Mouse (Mus musculus) spleen, embryonic (tissue): Measurements from ENCODE around the gene Prmt3.

Source experiments
- CTCF ChIA-PET: fragments of 350-600 bp; sonication (Branson Sonifier 250); formaldehyde crosslinking; loops from one replicate; lab custom pipeline; 2022; lab: Charles Lee

Prmt3 gene

DNA sequence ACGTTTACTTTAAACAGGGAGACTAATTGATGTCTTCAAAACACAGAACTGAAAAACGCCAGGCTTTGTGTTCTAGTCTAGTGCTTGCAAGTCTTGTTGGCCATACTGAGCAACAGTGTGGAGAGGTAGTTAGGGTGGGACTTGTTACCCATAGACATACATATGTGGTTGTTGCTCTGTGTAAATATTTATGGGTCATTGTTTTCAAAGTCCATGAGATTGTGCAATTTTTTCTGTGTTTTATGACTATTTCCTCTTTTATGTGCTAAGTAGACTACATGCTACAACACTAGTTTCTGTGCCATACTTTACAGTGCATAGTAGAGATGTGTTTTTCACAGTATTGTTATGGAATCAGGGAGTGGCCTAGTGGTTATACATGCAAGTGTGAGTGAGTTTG is 16.2 kb downstream of the Prmt3 start:
- CTCF ChIA-PET: no interaction called here

DNA sequence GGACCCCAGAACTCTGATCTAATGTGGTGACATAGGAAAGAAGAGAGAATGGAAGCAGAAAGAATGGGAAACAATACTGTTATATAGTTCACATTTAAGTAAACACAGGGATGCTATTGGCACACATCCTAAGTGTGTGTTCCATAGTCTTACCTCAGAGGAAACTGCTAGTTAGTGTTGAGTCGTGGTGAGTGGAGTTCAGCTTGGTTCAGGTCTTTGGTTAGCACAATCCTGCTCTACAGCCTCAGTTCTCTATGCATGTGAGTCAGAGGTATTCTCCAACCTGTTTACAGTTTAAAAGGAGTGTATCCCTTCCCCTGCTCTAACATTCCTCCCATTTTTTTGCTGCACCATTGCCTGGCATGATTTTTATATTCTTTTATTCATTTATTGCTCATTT is 19.0 kb downstream of the Prmt3 start:
- CTCF ChIA-PET: no interaction called here

DNA sequence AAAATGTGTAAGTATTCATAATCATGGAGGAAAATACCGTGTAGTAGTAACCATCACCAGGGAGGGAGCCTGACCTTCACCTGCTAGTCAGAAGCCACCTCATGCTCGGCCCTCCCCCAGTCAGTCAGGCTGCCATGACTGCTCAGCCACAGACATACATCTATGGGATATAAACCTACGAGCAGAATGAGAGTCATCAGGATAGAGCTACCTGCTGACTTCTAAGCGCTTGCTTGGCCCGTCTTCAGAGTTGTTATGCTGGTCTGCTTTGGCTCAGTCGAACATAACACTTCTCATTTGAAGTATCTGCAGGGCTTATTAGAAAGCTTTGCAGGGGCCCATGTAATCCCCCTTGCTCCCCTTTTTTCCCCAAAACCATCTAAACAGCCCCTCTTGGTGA is 25.4 kb downstream of the Prmt3 start:
- CTCF ChIA-PET: no interaction called here

DNA sequence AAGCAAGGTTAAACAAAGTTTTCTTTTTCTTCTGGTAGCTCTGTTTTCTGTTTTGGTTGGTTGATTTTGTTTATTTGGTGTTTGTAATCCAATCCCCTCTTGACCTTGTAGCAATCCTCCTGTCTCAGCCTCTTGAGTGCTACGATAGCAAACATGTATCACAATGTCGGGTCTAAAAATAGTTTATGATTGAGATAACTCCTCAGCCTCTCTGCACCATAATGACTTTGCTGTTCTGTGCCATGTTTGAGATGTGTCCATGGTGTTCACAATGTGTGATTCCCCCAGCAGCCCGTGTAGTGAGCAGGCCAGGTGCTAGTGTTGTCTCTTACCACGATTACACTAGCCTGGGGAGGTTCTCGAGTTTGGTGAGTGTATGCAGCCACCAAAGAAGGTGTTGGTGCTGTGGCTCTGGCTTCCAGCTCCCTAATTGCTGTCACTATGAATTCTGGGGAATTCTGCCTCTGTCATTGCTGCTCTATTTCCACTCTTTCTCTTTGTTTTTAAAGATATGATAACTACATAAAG is 26.6 kb downstream of the Prmt3 start:
- CTCF ChIA-PET: no interaction called here

DNA sequence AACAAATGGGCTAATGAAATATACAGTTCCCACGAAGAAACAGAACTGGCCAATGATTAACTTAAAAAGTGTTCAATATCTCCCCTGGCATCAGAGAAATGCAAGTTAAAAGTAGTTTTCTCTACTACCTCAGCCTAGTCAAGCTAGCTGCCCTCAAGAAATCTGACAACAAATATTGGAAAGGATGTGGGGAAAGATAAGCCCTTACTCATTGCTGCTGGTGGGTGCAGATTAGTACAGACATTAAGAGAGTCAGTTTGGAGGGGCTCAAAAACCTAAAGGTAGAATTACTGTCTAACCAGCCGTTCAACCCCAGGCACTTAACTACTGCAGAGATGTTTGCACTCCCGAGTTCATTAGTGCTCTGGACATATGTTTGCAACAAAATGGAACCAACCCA is 27.5 kb downstream of the Prmt3 start:
- CTCF ChIA-PET: no interaction called here

DNA sequence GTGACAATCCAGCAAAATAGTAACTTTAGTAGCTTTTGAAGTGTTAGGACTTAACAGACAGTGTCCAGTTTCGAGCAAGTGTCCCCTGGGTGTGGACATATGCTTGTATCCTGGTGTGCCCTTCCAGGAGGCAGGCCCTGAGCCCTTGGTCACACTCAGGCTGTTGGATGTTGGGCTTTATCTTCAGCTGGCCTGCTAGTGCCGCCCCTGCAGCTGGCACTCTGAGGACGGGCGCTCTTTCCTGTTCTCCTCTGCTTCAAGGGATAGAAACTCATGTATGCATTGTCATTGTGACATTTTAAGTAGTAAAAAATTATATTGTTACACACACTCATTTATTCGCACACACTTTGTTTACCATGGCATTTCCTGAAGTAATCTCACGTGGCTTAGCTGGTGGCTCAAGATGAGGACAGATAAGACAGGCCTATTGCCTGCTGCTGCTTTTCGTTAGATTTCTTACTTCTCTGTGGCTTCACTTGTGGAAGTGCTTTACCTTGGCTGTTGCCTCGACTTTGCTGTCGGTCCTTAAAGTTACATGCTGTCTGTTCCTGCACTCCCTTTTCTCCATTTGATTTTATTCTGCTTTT is 29.0 kb downstream of the Prmt3 start:
- CTCF ChIA-PET: no interaction called here

DNA sequence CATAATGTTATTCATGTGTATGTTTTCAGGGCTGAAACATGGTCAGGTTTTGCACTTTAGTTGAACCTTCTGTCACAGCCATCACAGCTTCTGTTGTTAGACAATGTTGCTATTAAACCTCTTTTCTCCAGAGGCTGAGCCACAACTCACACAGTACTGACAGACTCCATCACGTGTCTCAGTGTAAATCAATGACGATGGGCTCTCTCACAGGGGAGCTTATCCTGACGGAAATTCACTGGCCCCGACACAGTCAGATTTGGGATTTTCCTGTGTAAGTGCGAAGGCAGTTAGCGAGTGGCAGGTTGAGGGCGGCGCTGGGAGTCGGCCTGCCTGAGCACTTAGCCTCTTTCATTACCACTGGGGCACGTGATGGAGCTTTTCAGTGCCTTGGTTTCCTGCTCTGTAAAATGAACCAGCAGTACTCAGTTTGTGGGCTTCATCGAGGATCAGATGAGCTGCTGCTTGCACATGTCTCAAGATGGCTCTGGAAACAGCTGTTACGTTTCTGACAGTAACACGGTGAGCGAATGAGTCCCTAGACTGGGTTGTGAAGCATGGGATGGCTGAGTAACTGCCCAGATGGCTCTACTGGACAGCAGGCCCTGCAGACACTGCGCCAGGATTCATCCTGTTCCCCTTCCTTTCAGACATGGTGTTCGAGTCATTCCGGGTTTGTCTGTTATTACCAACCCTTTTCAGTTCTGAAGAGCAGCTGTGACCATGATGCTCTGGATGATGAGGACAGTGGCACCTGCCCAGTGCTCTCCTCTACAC is 29.9 kb downstream of the Prmt3 start:
- CTCF ChIA-PET: no interaction called here

DNA sequence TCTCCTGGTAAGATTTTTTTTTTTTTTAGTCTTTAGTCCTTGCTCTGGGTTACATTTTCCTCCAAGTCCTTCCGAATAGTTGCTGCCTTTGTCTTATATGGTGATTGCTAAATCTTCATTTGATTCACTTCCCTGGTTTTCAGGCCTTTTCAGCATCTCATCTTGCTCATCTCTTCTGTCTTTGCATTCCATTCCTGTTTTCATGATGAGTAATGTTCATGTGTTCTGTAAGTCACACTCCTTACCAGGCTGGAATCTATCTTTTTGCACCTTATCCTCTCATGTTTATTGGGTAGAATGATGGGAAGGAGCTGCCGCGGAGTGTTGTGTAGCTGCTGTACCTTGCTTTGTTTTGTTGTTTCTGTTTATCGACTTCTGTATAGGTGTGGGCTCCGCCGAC is 31.0 kb downstream of the Prmt3 start:
- CTCF ChIA-PET: no interaction called here

DNA sequence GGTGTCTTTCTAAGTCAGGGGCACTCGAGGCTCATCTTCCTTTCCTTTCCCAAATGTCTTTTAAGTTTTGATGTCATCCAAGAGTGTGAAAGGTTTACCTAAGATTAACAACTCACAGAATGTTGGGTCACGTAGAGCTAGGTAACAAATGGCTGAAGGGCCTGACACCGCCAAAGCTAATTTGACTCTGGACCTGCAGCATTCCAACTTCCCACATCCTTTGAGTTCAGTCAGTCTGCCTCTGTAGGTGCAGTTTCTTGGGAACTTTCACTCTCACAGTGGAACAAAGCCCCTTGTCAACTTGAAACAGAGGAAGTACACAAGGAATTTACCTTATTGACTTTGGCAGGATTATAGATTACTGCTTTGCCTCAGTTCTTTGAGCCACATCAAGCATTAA is 31.4 kb downstream of the Prmt3 start:
- CTCF ChIA-PET: no interaction called here

DNA sequence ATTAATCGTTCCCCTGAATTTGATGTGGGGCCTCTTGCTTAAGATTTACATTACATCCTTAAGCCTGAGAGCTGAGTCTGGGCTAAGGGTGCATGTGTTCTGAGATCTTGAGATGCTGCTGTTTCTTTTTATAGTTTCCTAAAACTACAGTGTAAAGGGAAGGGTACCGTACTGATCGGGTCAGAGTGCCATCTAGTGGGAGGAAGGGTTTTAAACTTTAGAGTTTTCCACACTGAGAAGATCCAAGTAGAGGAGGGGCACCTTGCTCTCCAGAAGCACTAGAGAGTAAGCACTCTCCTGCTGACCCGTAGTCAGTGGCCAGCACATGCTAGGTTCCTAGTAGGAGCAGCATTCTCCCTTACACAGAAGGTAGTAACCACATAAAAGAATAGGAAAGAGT is 33.2 kb downstream of the Prmt3 start:
- CTCF ChIA-PET: interaction anchor here (0.5 kb wide), 1 partner anchor 110 kb away, joined by 3 read pairs; no protein-coding TSS in a partner anchor

DNA sequence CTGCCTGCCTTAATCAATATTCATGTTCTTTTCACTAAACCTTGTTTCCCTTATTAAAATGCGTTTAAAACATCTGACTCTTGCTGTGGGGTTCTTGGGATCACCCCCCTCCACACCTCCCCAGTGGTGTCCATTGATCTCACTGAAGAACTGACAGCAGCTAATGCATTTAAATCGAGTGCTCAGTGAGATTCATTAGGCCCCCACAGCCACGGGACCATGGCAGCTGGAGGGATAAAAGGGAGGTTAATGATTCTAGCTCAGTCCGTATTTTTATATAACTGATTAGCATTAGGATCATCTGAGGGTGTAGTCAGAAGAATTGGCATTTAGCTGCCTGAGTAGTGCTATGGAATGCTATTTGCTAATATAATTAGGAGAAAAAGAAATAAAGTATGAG is 41.2 kb downstream of the Prmt3 start:
- CTCF ChIA-PET: no interaction called here

DNA sequence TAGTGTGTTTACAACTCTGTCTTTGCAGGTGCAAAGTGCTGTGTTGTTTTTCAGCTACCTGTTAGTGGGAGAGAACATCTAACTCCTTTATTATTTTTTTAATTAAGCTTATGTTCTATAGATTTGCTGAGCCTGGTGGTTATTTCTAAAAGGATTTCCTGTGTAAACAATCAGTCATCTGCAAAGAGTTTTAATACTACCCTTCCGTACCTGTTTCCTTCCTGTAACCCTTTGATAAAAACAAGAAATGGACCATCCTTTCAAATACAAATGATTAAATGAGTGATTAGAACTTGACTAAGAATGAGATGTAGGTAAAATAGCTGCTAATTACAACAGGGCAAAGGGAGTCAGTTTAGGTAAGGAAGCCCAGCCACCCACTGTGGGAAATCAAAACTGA is 43.2 kb downstream of the Prmt3 start:
- CTCF ChIA-PET: interaction anchor here (1.1 kb wide), 1 partner anchor 13 kb away, joined by 3 read pairs; no protein-coding TSS in a partner anchor

DNA sequence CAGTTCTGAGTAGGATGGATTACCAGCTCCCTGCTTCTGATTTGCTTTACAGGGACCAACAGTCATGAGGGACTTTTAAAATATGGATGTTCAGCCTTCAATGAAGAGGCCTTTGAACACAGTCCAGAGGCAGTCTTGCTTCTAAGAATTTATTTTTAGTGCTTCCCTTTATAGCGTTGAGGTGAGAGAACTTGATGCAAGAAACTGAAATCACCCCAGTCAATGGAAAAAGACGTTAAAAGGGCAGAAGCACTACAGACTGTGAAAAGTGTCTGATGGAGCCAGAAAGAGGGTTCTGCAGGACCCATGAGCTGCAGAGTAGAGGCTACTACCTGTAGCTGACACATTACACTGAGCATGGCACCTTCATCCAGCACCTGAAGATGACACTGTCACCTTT is 43.9 kb downstream of the Prmt3 start:
- CTCF ChIA-PET: interaction anchor here (1.1 kb wide), 1 partner anchor 13 kb away, joined by 3 read pairs; no protein-coding TSS in a partner anchor

DNA sequence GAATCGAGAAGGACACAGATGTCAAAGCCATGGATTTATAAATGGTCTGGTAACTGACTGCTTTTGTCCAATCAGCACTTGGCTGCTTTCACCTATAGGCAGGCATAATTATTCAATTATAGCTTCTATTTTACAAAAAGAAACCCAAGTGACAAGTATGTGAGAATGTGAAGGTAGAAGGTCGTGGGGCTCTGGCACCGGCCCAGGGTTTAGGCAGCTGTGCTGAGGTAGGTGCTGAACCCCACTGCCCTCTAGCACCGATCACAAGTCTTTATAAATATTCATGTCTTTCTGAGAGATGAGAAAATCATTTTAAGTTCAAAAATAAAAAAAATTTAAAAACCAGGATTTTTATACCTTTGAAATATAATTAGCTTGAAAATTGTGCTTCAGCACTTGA is 45.4 kb downstream of the Prmt3 start:
- CTCF ChIA-PET: no interaction called here

DNA sequence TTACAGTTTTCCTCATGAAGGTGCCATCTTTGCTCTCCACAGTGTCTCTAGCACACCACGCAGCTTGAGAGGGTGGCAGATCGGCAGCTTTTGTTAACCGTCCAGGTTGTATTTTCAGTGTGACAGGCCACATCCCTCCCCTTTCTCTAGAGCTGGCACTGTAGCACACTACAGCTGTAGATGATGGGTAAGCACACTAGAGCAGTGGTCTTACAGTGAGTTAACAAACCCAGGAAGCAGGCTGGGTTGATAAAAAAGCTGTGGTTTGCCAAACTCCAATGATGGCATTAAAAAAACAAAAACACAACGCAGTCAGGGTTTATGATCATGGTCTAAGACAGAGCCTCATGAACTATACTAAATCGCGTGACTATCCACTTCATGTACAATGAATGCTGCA is 45.9 kb downstream of the Prmt3 start:
- CTCF ChIA-PET: no interaction called here

DNA sequence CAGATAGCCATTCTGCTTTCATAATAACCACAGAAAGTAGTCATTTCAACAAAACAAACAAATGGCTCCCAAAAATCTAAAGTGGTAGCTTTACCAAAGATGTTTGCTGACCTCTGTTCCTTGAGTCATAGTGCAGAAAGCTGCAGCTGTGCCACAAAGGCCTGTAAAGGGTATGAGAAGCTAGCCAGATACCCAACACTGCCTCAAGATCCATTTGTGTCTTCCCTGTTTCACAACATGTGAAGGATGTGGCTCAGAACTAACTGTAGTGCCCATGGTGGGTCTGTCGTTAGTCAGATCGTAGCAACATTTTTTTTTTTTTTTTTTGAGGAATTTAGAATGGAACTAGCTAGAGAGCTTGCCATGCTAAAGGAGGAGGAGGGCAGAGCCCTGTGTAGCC is 46.4 kb downstream of the Prmt3 start:
- CTCF ChIA-PET: interaction anchor here (0.6 kb wide), 1 partner anchor 8 kb away, joined by 5 read pairs; no protein-coding TSS in a partner anchor

DNA sequence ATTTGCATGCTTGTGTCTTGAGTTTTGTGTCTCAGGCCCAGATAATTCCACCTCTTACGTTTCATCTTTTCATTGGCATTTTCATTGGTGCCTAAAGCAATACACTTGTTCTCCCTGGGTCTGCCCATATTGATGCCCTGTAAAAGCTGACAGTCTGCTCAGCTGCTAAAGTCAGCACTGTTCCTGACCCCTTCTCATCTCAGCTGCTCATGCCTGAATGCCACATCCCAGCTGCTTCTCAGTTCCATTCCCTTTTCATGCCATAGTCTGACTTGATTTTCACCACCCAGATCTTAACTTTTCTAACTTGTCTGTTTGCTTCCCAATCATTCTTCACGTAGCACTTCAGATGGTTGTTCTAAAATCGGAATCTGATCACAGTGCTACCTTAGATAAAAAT is 47.3 kb downstream of the Prmt3 start:
- CTCF ChIA-PET: no interaction called here

DNA sequence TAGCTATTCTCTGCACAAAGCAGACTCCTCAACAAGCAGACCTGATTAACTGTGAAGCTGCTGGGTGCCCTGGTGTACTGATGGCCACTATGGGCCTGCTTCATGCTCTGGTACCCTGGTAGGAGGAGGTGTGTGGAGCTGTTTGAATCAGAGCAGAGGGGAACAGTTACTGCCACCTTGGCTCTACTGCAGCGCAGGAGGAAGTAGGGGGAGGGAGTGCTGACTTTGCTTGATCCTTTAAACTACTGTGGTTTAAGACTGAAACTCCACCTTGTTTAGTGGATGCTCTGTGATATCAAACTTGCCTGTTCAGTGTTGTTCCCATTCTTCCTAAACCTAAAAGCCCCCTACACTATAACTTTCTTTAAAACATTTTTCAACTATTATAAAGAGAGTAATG is 49.8 kb downstream of the Prmt3 start:
- CTCF ChIA-PET: no interaction called here

DNA sequence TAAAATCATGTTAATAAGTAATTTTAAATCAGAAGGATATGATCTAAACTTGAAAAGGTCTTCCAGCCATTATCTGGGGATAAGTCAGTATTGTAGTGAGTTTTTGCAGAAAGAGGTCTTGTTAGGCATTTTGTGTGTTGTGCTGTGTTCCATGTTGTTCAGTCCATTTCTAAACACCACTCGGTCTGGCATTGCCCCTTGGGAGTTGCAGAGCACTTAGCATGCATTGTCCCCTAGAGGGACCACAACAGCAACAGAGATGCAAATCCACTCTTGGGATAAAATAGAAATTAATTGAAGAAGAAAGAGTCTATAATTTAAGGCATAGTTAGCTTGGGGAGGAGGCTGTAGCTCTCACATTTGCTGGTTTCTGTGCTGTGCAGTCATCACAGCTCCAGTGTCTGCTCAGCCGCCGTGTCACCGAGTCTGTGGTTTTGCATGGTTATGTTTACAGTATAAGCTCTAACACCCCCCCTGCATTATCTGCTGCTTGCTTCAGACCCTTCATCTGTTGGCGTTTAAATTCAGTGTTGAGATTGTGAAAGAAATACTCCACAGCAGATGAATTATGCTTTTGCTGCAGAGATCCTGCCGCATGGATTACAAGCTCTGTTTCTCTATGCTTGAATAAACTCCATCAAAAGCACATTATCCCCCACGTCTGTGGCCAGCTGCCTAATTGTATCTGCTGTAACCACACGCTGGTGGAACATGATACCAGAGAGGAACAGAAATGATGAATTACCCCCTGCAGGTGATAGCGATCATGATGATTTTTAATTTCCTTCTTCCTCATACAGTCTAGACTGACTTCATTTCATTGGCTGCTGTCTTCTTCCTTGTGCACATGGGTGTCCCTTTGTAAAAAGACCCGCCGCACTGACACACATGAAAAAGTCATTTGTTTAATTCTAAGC is 64.5 kb downstream of the Prmt3 start:
- CTCF ChIA-PET: no interaction called here

DNA sequence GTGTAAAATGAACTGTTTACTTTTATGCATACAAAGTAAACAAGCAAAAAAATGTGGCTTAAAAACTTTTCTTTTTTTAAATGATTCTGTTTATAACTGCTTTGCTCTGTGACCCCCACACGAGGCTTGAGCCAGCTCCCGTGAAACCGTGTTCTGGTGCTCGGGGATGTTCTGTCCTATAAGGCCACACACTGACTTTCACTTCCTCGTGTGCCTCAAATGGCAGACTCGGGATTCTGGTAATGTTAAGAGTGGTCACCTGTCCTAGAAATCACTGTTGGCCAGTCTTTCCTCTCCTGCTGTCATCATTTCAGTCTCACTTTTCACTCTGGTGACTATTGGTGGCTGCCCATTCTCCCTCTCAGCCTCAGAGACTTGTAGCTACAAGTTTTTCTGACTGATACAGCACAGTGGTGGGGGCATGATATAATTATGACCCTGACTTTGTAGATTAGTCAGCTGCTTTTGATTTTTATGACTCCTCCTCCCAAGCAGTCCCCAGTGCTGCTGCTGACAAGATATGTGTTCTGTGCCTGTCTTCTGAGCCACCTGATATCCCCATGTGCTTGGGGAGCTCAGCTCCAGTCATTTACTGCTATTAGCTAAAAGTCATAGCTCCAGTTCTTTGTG is 65.3 kb downstream of the Prmt3 start:
- CTCF ChIA-PET: interaction anchor here (0.6 kb wide), 1 partner anchor 131 kb away, joined by 15 read pairs; the partner anchor contains the start of gene Nell1

DNA sequence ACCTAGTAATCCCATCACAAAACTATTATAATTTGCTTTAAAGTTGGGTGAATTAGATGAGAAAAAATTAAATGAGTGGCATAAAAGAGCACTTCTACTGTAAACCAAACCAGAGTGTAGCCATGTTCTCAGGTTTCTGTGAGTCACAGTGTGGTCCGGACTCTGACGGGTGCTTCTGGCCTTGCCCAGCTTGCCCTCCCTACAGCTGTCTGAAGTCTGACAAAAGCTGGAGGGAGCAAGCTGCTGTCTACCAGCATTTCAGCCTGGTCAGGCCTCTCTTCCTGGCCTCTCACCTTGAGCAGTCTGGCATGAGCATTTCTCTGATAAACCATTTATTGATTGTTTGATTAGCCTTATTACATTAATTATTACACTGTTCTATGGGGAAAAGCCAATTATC is 69.8 kb downstream of the Prmt3 start:
- CTCF ChIA-PET: no interaction called here
